Mouse (Mus musculus): ENCODE data around the gene Per1.
A peak's percentile ranks its signal among the peaks of the same experiment; 100 is the strongest.

The Per1 gene

GRCm38 (mm10) chr11:69094697-69095429 lies at the start of gene Per1:
Gene Per1 (plus strand): TSS chr11:69095217.
- DNase-seq (ENCODE audit: extremely low read depth, low read depth, low spot score), result peak; percentile 99

GRCm38 (mm10) chr11:69045531-69046394 lies 49.3 kb upstream of the Per1 start, which contains the start of gene Aurkb:
Gene Aurkb (plus strand): TSS chr11:69045647.
- DNase-seq (ENCODE audit: extremely low read depth, low read depth, low spot score), result no peak

GRCm38 (mm10) chr11:69046395-69046774 lies 48.6 kb upstream of the Per1 start:
- no peak for DNase-seq (ENCODE audit: extremely low read depth, low read depth, low spot score)

- DNase-seq (ENCODE audit: extremely low read depth, low read depth, low spot score), result no peak
These were observed 47.4 kb upstream of the Per1 start for GRCm38 (mm10) chr11:69047592-69047991.

GRCm38 (mm10) chr11:69048151-69048550 lies 46.9 kb upstream of the Per1 start:
- DNase-seq (ENCODE audit: extremely low read depth, low read depth, low spot score), result no peak

- no peak for DNase-seq (ENCODE audit: extremely low read depth, low read depth, low spot score)
These were observed 44.3 kb upstream of the Per1 start for GRCm38 (mm10) chr11:69050748-69051147.

GRCm38 (mm10) chr11:69051771-69052170 lies 43.2 kb upstream of the Per1 start:
- DNase-seq (ENCODE audit: extremely low read depth, low read depth, low spot score), result no peak

- no peak for DNase-seq (ENCODE audit: extremely low read depth, low read depth, low spot score)
These were observed 42.1 kb upstream of the Per1 start for GRCm38 (mm10) chr11:69052824-69053421.

GRCm38 (mm10) chr11:69053848-69054247 lies 41.2 kb upstream of the Per1 start:
- no peak for DNase-seq (ENCODE audit: extremely low read depth, low read depth, low spot score)

- DNase-seq (ENCODE audit: extremely low read depth, low read depth, low spot score), result no peak
These were observed 36.8 kb upstream of the Per1 start for GRCm38 (mm10) chr11:69058265-69058664.

- no peak for DNase-seq (ENCODE audit: extremely low read depth, low read depth, low spot score)
These were observed 36.2 kb upstream of the Per1 start for GRCm38 (mm10) chr11:69058729-69059356.

GRCm38 (mm10) chr11:69059357-69059974 lies 35.6 kb upstream of the Per1 start, which contains the start of gene Borcs6:
Gene Borcs6 (plus strand): TSS chr11:69059717.
- DNase-seq (ENCODE audit: extremely low read depth, low read depth, low spot score), result no peak

GRCm38 (mm10) chr11:69059975-69060411 lies 35.0 kb upstream of the Per1 start:
- no peak for DNase-seq (ENCODE audit: extremely low read depth, low read depth, low spot score)

GRCm38 (mm10) chr11:69060448-69061254 lies 34.4 kb upstream of the Per1 start:
- DNase-seq (ENCODE audit: extremely low read depth, low read depth, low spot score), result no peak

- no peak for DNase-seq (ENCODE audit: extremely low read depth, low read depth, low spot score)
These were observed 33.6 kb upstream of the Per1 start for GRCm38 (mm10) chr11:69061255-69061912.

GRCm38 (mm10) chr11:69062194-69062760 lies 32.7 kb upstream of the Per1 start:
- DNase-seq (ENCODE audit: extremely low read depth, low read depth, low spot score), result no peak

- no peak for DNase-seq (ENCODE audit: extremely low read depth, low read depth, low spot score)
These were observed 32.2 kb upstream of the Per1 start for GRCm38 (mm10) chr11:69062761-69063224.

GRCm38 (mm10) chr11:69063413-69064201 lies 31.4 kb upstream of the Per1 start:
- no peak for DNase-seq (ENCODE audit: extremely low read depth, low read depth, low spot score)

All from fat pad, adult 2 months (tissue).